Mouse (Mus musculus): ENCODE measurements around the gene Tmc3.

- no peak for TF ChIP-seq ZC3H11A (IDR thresholded peaks at IDR 0.05; ENCODE audit: borderline replicate concordance, low read depth, low read length)
- no peak for TF ChIP-seq CHD2 (IDR thresholded peaks at IDR 0.05; ENCODE audit: low read depth, low read length)
- TF ChIP-seq HCFC1 (IDR thresholded peaks at IDR 0.05; ENCODE audit: borderline replicate concordance, insufficient read depth, low read length): no peak
- TF ChIP-seq ZNF384 (IDR thresholded peaks at IDR 0.05; ENCODE audit: low read depth, low read length): no peak
Observed at GRCm38 (mm10) chr7:83571901-83572300, 12.8 kb upstream of the Tmc3 start.
